ENCODE assay signal across 7 mouse cellular contexts in genomic region chr8:123982291-123982793, GRCm38 (mm10). TPM values are rescaled to one million over a fixed set of nuclear protein-coding genes. Genes with fewer than 3 reads are reported as not detected.
DNase-seq lines count a peak whose midpoint lies in the region; ATAC-seq and TF ChIP-seq lines count a peak whose summit lies in the region.

No protein-coding gene starts in this region.

- no peak for ATAC-seq in lung, embryonic 15.5 days (ENCODE audit: borderline replicate concordance, extremely low read depth, low FRiP score, low TSS enrichment)
- ATAC-seq in kidney, embryonic 14.5 days (ENCODE audit: low FRiP score, low TSS enrichment): peak; percentile 62
- no peak for ATAC-seq in stomach, embryonic 15.5 days (ENCODE audit: insufficient read depth, low FRiP score, low read depth)

- peak overlapping the region; percentile 78 for H3K9ac ChIP-seq in lung, embryonic 15.5 days
- peak overlapping the region; percentile 80 for H3K9ac ChIP-seq in kidney, embryonic 14.5 days (ENCODE audit: low read depth, low read length)
- H3K9ac ChIP-seq in stomach, embryonic 15.5 days: peak overlapping the region; percentile 86

- TF ChIP-seq POLR2A in bone marrow macrophage, adult 2 months (IDR thresholded peaks at IDR 0.05; ENCODE audit: borderline replicate concordance, low read depth, low read length): no peak

- WGBS in lung, embryonic 15.5 days: under 1% methylated on average over 48 of the region's 48 CpGs
- under 1% methylated on average over 48 of the region's 48 CpGs for WGBS in forebrain, embryonic 10.5 days
- WGBS in kidney, embryonic 14.5 days: under 1% methylated on average over 39 of the region's 48 CpGs
- WGBS in midbrain, embryonic 10.5 days: under 1% methylated on average over 47 of the region's 48 CpGs
- under 1% methylated on average over 48 of the region's 48 CpGs for WGBS in stomach, embryonic 15.5 days

- H3K4me3 ChIP-seq in lung, embryonic 15.5 days: peak overlapping the region; percentile 85
- peak overlapping the region; percentile 95 for H3K4me3 ChIP-seq in bone marrow macrophage, adult 2 months (ENCODE audit: insufficient read depth, low read length)
- H3K4me3 ChIP-seq in forebrain, embryonic 10.5 days: peak overlapping the region; percentile 74
- H3K4me3 ChIP-seq in kidney, embryonic 14.5 days (ENCODE audit: low read length): peak overlapping the region; percentile 85
- peak overlapping the region; percentile 93 for H3K4me3 ChIP-seq in midbrain, embryonic 10.5 days
- H3K4me3 ChIP-seq in stomach, embryonic 15.5 days (replicated peaks): peak overlapping the region; percentile 83

- DNase-seq in lung, postnatal 14 days: no peak
- DNase-seq in forebrain, embryonic 10.5 days (ENCODE audit: extremely low spot score, low spot score): peak; percentile 30
- no peak for DNase-seq in midbrain, embryonic 10.5 days (ENCODE audit: low spot score)

- peak overlapping the region; percentile 97 for H3K4me2 ChIP-seq in lung, embryonic 15.5 days
- H3K4me2 ChIP-seq in kidney, embryonic 14.5 days (replicated peaks; ENCODE audit: low read depth, low read length): peak overlapping the region; percentile 94
- peak overlapping the region; percentile 93 for H3K4me2 ChIP-seq in stomach, embryonic 15.5 days

- H3K4me1 ChIP-seq in lung, embryonic 15.5 days: peaks cover 18% of the 10 kb centered on the region
- peaks cover 23% of the 10 kb centered on the region for H3K4me1 ChIP-seq in bone marrow macrophage, adult 2 months (ENCODE audit: control insufficient read depth, insufficient read depth, low read length)
- H3K4me1 ChIP-seq in forebrain, embryonic 10.5 days: peaks cover 29% of the 10 kb centered on the region
- 0 out of 2 replicates have a peak, but pooled peaks cover 7% of the 10 kb centered on the region for H3K4me1 ChIP-seq in kidney, embryonic 14.5 days (ENCODE audit: control insufficient read depth, insufficient read depth, low read length)
- H3K4me1 ChIP-seq in midbrain, embryonic 10.5 days: peaks cover 22% of the 10 kb centered on the region
- H3K4me1 ChIP-seq in stomach, embryonic 15.5 days: peaks cover 23% of the 10 kb centered on the region

- peak overlapping the region; percentile 92 for H3K27ac ChIP-seq in lung, embryonic 15.5 days
- H3K27ac ChIP-seq in bone marrow macrophage, adult 2 months (ENCODE audit: insufficient read depth, low read depth, low read length): 0 out of 2 replicates have a peak overlapping the region, but pooled peaks have one; percentile 27
- peak overlapping the region; percentile 88 for H3K27ac ChIP-seq in forebrain, embryonic 10.5 days
- no peak overlapping the region for H3K27ac ChIP-seq in kidney, embryonic 14.5 days (ENCODE audit: low read depth, low read length)
- H3K27ac ChIP-seq in midbrain, embryonic 10.5 days (replicated peaks): peak overlapping the region; percentile 91
- H3K27ac ChIP-seq in stomach, embryonic 15.5 days: peak overlapping the region; percentile 96

- H3K36me3 ChIP-seq in lung, embryonic 15.5 days: no peaks in the 10 kb centered on the region
- no peaks in the 10 kb centered on the region; the same call in 1 of the 2 replicates for H3K36me3 ChIP-seq in forebrain, embryonic 10.5 days (replicated peaks)
- H3K36me3 ChIP-seq in kidney, embryonic 14.5 days (ENCODE audit: control insufficient read depth, insufficient read depth, low read length): no peaks in the 10 kb centered on the region
- no peaks in the 10 kb centered on the region for H3K36me3 ChIP-seq in midbrain, embryonic 10.5 days
- H3K36me3 ChIP-seq in stomach, embryonic 15.5 days: no peaks in the 10 kb centered on the region

- no peak for TF ChIP-seq CTCF in bone marrow macrophage, adult 2 months (IDR thresholded peaks at IDR 0.05; ENCODE audit: low read depth, low read length)

- H3K27me3 ChIP-seq in lung, embryonic 15.5 days: no peaks in the 10 kb centered on the region
- H3K27me3 ChIP-seq in forebrain, embryonic 10.5 days (ENCODE audit: poor library complexity, severe bottlenecking): peaks cover 16% of the 10 kb centered on the region; the same call in 1 of the 2 replicates
- no peaks in the 10 kb centered on the region for H3K27me3 ChIP-seq in kidney, embryonic 14.5 days (ENCODE audit: control insufficient read depth, insufficient read depth, low read length)
- H3K27me3 ChIP-seq in midbrain, embryonic 10.5 days (ENCODE audit: low read depth, poor library complexity, severe bottlenecking): peaks cover 18% of the 10 kb centered on the region; the same call in 1 of the 2 replicates
- no peaks in the 10 kb centered on the region for H3K27me3 ChIP-seq in stomach, embryonic 15.5 days (replicated peaks)

- H3K9me3 ChIP-seq in lung, embryonic 15.5 days: no peaks in the 10 kb centered on the region
- no peaks in the 10 kb centered on the region for H3K9me3 ChIP-seq in forebrain, embryonic 10.5 days
- no peaks in the 10 kb centered on the region for H3K9me3 ChIP-seq in kidney, embryonic 14.5 days (ENCODE audit: control insufficient read depth, low read length)
- no peaks in the 10 kb centered on the region for H3K9me3 ChIP-seq in midbrain, embryonic 10.5 days (replicated peaks)
- no peaks in the 10 kb centered on the region for H3K9me3 ChIP-seq in stomach, embryonic 15.5 days

RNA-seq across cellular contexts. Expression of gene Abcb10, which starts 0.6 kb away (rescaled TPM):
- 16.3 TPM in 2 replicates for polyA plus RNA-seq in lung, embryonic 15.5 days (2015; fragmentation: Nextera tagmentation; extraction: Ambion mirVana)
- 7.1 TPM in 2 replicates for polyA plus RNA-seq in bone marrow macrophage, adult 2 months (2012; ENCODE audit: insufficient read depth, insufficient read length, missing spikeins)
- 20.3 and 21.8 TPM in 2 replicates for polyA plus RNA-seq in forebrain, embryonic 10.5 days (2016; fragmentation: Nextera tagmentation; extraction: Ambion mirVana)
- 9.1 and 17.1 TPM in 2 replicates for polyA plus RNA-seq in kidney, embryonic 14.5 days (2014; fragmentation: Nextera tagmentation; extraction: Ambion mirVana)
- polyA plus RNA-seq in midbrain, embryonic 10.5 days (2016; fragmentation: Nextera tagmentation; extraction: Ambion mirVana): 18.5 and 19.3 TPM in 2 replicates
- 24.9 and 30.6 TPM in 2 replicates for polyA plus RNA-seq in stomach, embryonic 15.5 days (2015; fragmentation: Nextera tagmentation; extraction: Ambion mirVana)

RNA-seq across cellular contexts. Expression of gene Nup133, which starts 33.3 kb away (rescaled TPM):
- polyA plus RNA-seq in lung, embryonic 15.5 days (2015; fragmentation: Nextera tagmentation; extraction: Ambion mirVana): 39.1 and 42.5 TPM in 2 replicates
- 13.1 and 18.8 TPM in 2 replicates for polyA plus RNA-seq in bone marrow macrophage, adult 2 months (2012; ENCODE audit: insufficient read depth, insufficient read length, missing spikeins)
- polyA plus RNA-seq in forebrain, embryonic 10.5 days (2016; fragmentation: Nextera tagmentation; extraction: Ambion mirVana): 60.5 and 62.8 TPM in 2 replicates
- 31.8 and 55.0 TPM in 2 replicates for polyA plus RNA-seq in kidney, embryonic 14.5 days (2014; fragmentation: Nextera tagmentation; extraction: Ambion mirVana)
- 54.5 and 56.1 TPM in 2 replicates for polyA plus RNA-seq in midbrain, embryonic 10.5 days (2016; fragmentation: Nextera tagmentation; extraction: Ambion mirVana)
- polyA plus RNA-seq in stomach, embryonic 15.5 days (2015; fragmentation: Nextera tagmentation; extraction: Ambion mirVana): 23.3 and 32.8 TPM in 2 replicates

RNA-seq across cellular contexts. Expression of gene Taf5l, which starts 38.9 kb away (rescaled TPM):
- polyA plus RNA-seq in lung, embryonic 15.5 days (2015; fragmentation: Nextera tagmentation; extraction: Ambion mirVana): 37.0 and 38.4 TPM in 2 replicates
- 13.2 and 15.7 TPM in 2 replicates for polyA plus RNA-seq in bone marrow macrophage, adult 2 months (2012; ENCODE audit: insufficient read depth, insufficient read length, missing spikeins)
- 47.6 and 48.8 TPM in 2 replicates for polyA plus RNA-seq in forebrain, embryonic 10.5 days (2016; fragmentation: Nextera tagmentation; extraction: Ambion mirVana)
- 29.6 and 53.3 TPM in 2 replicates for polyA plus RNA-seq in kidney, embryonic 14.5 days (2014; fragmentation: Nextera tagmentation; extraction: Ambion mirVana)
- 39.5 and 41.6 TPM in 2 replicates for polyA plus RNA-seq in midbrain, embryonic 10.5 days (2016; fragmentation: Nextera tagmentation; extraction: Ambion mirVana)
- 40.6 and 41.0 TPM in 2 replicates for polyA plus RNA-seq in stomach, embryonic 15.5 days (2015; fragmentation: Nextera tagmentation; extraction: Ambion mirVana)

RNA-seq across cellular contexts. Expression of gene Urb2, which starts 39.0 kb away (rescaled TPM):
- polyA plus RNA-seq in lung, embryonic 15.5 days (2015; fragmentation: Nextera tagmentation; extraction: Ambion mirVana): 3.5 and 4.3 TPM in 2 replicates
- polyA plus RNA-seq in bone marrow macrophage, adult 2 months (2012; ENCODE audit: insufficient read depth, insufficient read length, missing spikeins): 3.7 TPM in 2 replicates
- 8.8 and 9.0 TPM in 2 replicates for polyA plus RNA-seq in forebrain, embryonic 10.5 days (2016; fragmentation: Nextera tagmentation; extraction: Ambion mirVana)
- polyA plus RNA-seq in kidney, embryonic 14.5 days (2014; fragmentation: Nextera tagmentation; extraction: Ambion mirVana): 4.8 and 10.2 TPM in 2 replicates
- polyA plus RNA-seq in midbrain, embryonic 10.5 days (2016; fragmentation: Nextera tagmentation; extraction: Ambion mirVana): 6.7 and 7.1 TPM in 2 replicates
- polyA plus RNA-seq in stomach, embryonic 15.5 days (2015; fragmentation: Nextera tagmentation; extraction: Ambion mirVana): 3.6 and 4.5 TPM in 2 replicates
